Mouse (Mus musculus): ENCODE measurements around the gene Tmem176b. TPM values are rescaled to one million over a fixed set of nuclear protein-coding genes. Genes with fewer than 3 reads are reported as not detected.

The Tmem176b gene
- polyA plus RNA-seq, 1 experiment from 2014 or later: 2,760 TPM

GRCm38 (mm10) chr6:48809494-48810219 lies 31.6 kb downstream of the Tmem176b start:
- no peak for TF ChIP-seq CTCF (IDR thresholded peaks at IDR 0.05)
- CTCF ChIA-PET: interaction anchor here (1.0 to 1.6 kb wide), 3 partner anchors 24 to 73 kb away, joined by 3 read pairs; no protein-coding TSS in a partner anchor
- POLR2A ChIA-PET: interaction anchor here (1.0 kb wide), 1 partner anchor 31 kb away, joined by 3 read pairs; the partner anchor contains the start of genes Tmem176a and Tmem176b
- ATAC-seq (no peak), DNase-seq (ENCODE audit: low read depth, low spot score) (no peak)
- no peaks in the 10 kb centered on the region for H3K27me3 ChIP-seq
- in situ Hi-C loops (cut with MboI; ENCODE audit: low pct_unique_long_range_greater_than_20kb): no loop called here

- ChIA-PET POLR2A (no interaction called here), CTCF (interaction anchor here (1.4 kb wide), 1 partner anchor 11 kb away, joined by 3 read pairs; no protein-coding TSS in a partner anchor)
- no peak for DNase-seq (ENCODE audit: low read depth, low spot score)
- H3K27me3 ChIP-seq: no peaks in the 10 kb centered on the region
- in situ Hi-C loops (cut with MboI; ENCODE audit: low pct_unique_long_range_greater_than_20kb): no loop called here
- TF ChIP-seq CTCF (IDR thresholded peaks at IDR 0.05): no peak
- no peak for ATAC-seq
Measured at GRCm38 (mm10) chr6:48806746-48807145, 34.5 kb downstream of the Tmem176b start.

GRCm38 (mm10) chr6:48804346-48804745 lies 37.0 kb downstream of the Tmem176b start:
- CTCF ChIA-PET: interaction anchor here (0.9 to 2.6 kb wide), 3 partner anchors 10 to 14 kb away, joined by 3 to 6 read pairs (median 3); no protein-coding TSS in a partner anchor
- in situ Hi-C loops (cut with MboI; ENCODE audit: low pct_unique_long_range_greater_than_20kb): no loop called here
- H3K27me3 ChIP-seq: no peaks in the 10 kb centered on the region
- TF ChIP-seq CTCF (IDR thresholded peaks at IDR 0.05): no peak
- POLR2A ChIA-PET: no interaction called here
- no peak for DNase-seq (ENCODE audit: low read depth, low spot score)
- ATAC-seq: no peak

GRCm38 (mm10) chr6:48803406-48804051 lies 37.8 kb downstream of the Tmem176b start:
- ATAC-seq: no peak
- CTCF ChIA-PET: interaction anchor here (1.2 to 2.6 kb wide), 2 partner anchors 11 to 15 kb away, joined by 3 to 6 read pairs; no protein-coding TSS in a partner anchor
- in situ Hi-C loops (cut with MboI; ENCODE audit: low pct_unique_long_range_greater_than_20kb): no loop called here
- POLR2A ChIA-PET: no interaction called here
- DNase-seq (ENCODE audit: low read depth, low spot score): no peak
- H3K27me3 ChIP-seq: no peaks in the 10 kb centered on the region
- no peak for TF ChIP-seq CTCF (IDR thresholded peaks at IDR 0.05)

GRCm38 (mm10) chr6:48801897-48802296 lies 39.4 kb downstream of the Tmem176b start:
- ATAC-seq: no peak
- POLR2A ChIA-PET: interaction anchor here (0.5 kb wide), 1 partner anchor 28 kb away, joined by 3 read pairs; no protein-coding TSS in a partner anchor

GRCm38 (mm10) chr6:48787867-48788266 lies 53.4 kb downstream of the Tmem176b start:
- DNase-seq (ENCODE audit: low read depth, low spot score) (no peak), ATAC-seq (no peak)
- in situ Hi-C loops (cut with MboI; ENCODE audit: low pct_unique_long_range_greater_than_20kb): no loop called here
- no peaks in the 10 kb centered on the region for H3K27me3 ChIP-seq
- ChIA-PET POLR2A (no interaction called here), CTCF (interaction anchor here (1.3 to 1.6 kb wide), 2 partner anchors 7 to 14 kb away, joined by 4 to 5 read pairs; no protein-coding TSS in a partner anchor)
- TF ChIP-seq CTCF (IDR thresholded peaks at IDR 0.05): no peak

More at GRCm38 (mm10) chr6:48801897-48802296, 39.4 kb downstream of the Tmem176b start:
- in situ Hi-C loops (cut with MboI; ENCODE audit: low pct_unique_long_range_greater_than_20kb): no loop called here
- no peak for TF ChIP-seq CTCF (IDR thresholded peaks at IDR 0.05)
- no peak for DNase-seq (ENCODE audit: low read depth, low spot score)
- no peaks in the 10 kb centered on the region for H3K27me3 ChIP-seq
- CTCF ChIA-PET: no interaction called here

- no peaks in the 10 kb centered on the region for H3K27me3 ChIP-seq
- ChIA-PET CTCF (interaction anchor here (0.6 to 1.3 kb wide), 7 partner anchors 23 to 866 kb away, joined by 3 to 4 read pairs (median 3); partner anchors contain the start of genes Gimap5 and Gimap8), POLR2A (no interaction called here)
- no peak for DNase-seq (ENCODE audit: low read depth, low spot score)
- in situ Hi-C loops (cut with MboI; ENCODE audit: low pct_unique_long_range_greater_than_20kb): no loop called here
- no peak for TF ChIP-seq CTCF (IDR thresholded peaks at IDR 0.05)
- ATAC-seq: no peak
Measured at GRCm38 (mm10) chr6:48785601-48786000, 55.7 kb downstream of the Tmem176b start.

- ATAC-seq: peak; percentile 54
- in situ Hi-C loops (cut with MboI; ENCODE audit: low pct_unique_long_range_greater_than_20kb): no loop called here
- H3K27me3 ChIP-seq: no peaks in the 10 kb centered on the region
- ChIA-PET CTCF (interaction anchor here (0.6 to 1.3 kb wide), 8 partner anchors 23 to 866 kb away, joined by 3 to 4 read pairs (median 3); partner anchors contain the start of genes Gimap5 and Gimap8), POLR2A (no interaction called here)
- TF ChIP-seq CTCF (IDR thresholded peaks at IDR 0.05): no peak
- peak; percentile 54 for DNase-seq (ENCODE audit: low read depth, low spot score)
Measured at GRCm38 (mm10) chr6:48785189-48785588, 56.1 kb downstream of the Tmem176b start.

GRCm38 (mm10) chr6:48784406-48784805 lies 56.9 kb downstream of the Tmem176b start:
- no peaks in the 10 kb centered on the region for H3K27me3 ChIP-seq
- peak; percentile 17 for ATAC-seq
- TF ChIP-seq CTCF (IDR thresholded peaks at IDR 0.05): no peak
- CTCF ChIA-PET: interaction anchor here (0.8 to 2.8 kb wide), 3 partner anchors 10 to 139 kb away, joined by 4 to 7 read pairs (median 7); no protein-coding TSS in a partner anchor
- POLR2A ChIA-PET: interaction anchor here (0.5 kb wide), 1 partner anchor 140 kb away, joined by 3 read pairs; no protein-coding TSS in a partner anchor
- in situ Hi-C loops (cut with MboI; ENCODE audit: low pct_unique_long_range_greater_than_20kb): no loop called here
- DNase-seq (ENCODE audit: low read depth, low spot score): no peak

Other genes starting within 250 kb of the Tmem176b start
- 44.2 TPM for gene Repin1, start 247.6 kb downstream of the Tmem176b start, polyA plus RNA-seq (2021)
- gene Gm44965, start 247.6 kb downstream of the Tmem176b start, polyA plus RNA-seq (2021): 0.62 TPM
- gene Zfp775, start 239.4 kb downstream of the Tmem176b start, polyA plus RNA-seq (2021): 8.7 TPM
- gene AI854703, start 214.7 kb downstream of the Tmem176b start, polyA plus RNA-seq (2021): 25.6 TPM
- 7.3 TPM for gene Gimap8, start 194.3 kb downstream of the Tmem176b start, polyA plus RNA-seq (2021)
- gene Gimap9, start 165.4 kb downstream of the Tmem176b start, polyA plus RNA-seq (2021): 20.6 TPM
- 0.73 TPM for gene Gimap4, start 156.9 kb downstream of the Tmem176b start, polyA plus RNA-seq (2021)
- gene Gimap6, start 133.3 kb downstream of the Tmem176b start, polyA plus RNA-seq (2021): not detected
- not detected for gene Gm28053, start 122.9 kb downstream of the Tmem176b start, polyA plus RNA-seq (2021)
- gene Gimap7, start 122.9 kb downstream of the Tmem176b start, polyA plus RNA-seq (2021): not detected
- gene Gimap1, start 102.4 kb downstream of the Tmem176b start, polyA plus RNA-seq (2021): 0.04 TPM
- gene Gimap5, start 95.3 kb downstream of the Tmem176b start, polyA plus RNA-seq (2021): not detected
- not detected for gene Gimap3, start 70.6 kb downstream of the Tmem176b start, polyA plus RNA-seq (2021)
- 1,783 TPM for gene Tmem176a, start 577 bp downstream of the Tmem176b start, polyA plus RNA-seq (2021)
- gene Aoc1, start 31.4 kb upstream of the Tmem176b start, polyA plus RNA-seq (2021): 22.4 TPM
- not detected for gene 1600015I10Rik, start 88.4 kb upstream of the Tmem176b start, polyA plus RNA-seq (2021)
- not detected for gene Doxl2, start 133.5 kb upstream of the Tmem176b start, polyA plus RNA-seq (2021)
- gene Svs1, start 145.4 kb upstream of the Tmem176b start, polyA plus RNA-seq (2021): not detected
- 114 TPM for gene Gpnmb, start 195.1 kb upstream of the Tmem176b start, polyA plus RNA-seq (2021)
- 48.0 TPM for gene Malsu1, start 232.3 kb upstream of the Tmem176b start, polyA plus RNA-seq (2021)